Mouse (Mus musculus) induced T-regulatory cell, adult 2 months (primary cell): ENCODE measurements around the gene Comt.

Experiments used
- DNase-seq: peaks from one replicate; pipeline ENCODE4 v3.0.0-alpha.2; 2012; ENCODE audit warnings: low read depth

The Comt gene

DNA sequence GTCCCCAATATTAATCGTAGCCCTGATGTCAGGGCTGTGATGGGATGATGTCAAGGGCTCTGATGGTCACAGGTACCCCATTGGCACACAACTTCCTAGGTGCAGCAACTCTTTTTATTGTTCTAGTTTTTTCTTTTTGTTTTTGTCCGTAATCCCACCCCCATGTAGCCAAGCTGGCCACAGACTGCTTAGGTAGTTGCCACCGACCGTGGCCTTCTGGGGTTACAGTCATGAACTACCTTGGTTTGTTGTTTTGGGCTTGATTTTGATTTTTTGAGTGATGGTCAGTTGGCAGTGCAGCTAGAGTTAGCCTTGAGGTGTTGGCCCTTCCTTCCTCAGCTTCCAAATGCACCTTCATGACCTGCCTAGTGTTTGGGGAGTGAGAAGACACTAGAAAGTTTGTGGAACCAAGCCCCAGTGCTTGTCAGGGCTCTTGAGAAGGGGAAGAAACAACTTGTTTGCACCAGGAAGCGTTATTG is at the start of gene Comt:
Gene Comt, minus strand, starts transcription at position 51 of the 479 bp plus-strand sequence.
- DNase-seq, result no peak

DNA sequence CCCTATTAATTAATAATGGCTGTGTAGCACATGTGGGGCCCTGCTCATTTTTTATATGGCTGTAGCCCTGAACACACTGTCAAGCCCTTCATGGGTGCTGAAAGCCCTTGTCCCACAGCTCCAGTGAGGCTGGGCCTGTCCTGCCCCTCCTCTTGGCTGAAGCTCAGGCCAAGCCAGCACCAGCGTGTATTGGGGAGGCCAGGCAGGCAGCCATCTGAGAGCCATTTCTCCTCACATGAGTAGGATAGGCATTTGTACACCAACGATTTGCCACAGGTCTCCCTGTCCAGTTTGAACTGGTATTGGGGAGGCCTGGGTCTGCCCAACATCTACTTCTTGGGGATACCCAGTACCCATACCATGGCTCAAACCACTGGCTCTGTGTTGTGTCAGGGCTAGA is 47.4 kb upstream of the Comt start:
- DNase-seq, result no peak

DNA sequence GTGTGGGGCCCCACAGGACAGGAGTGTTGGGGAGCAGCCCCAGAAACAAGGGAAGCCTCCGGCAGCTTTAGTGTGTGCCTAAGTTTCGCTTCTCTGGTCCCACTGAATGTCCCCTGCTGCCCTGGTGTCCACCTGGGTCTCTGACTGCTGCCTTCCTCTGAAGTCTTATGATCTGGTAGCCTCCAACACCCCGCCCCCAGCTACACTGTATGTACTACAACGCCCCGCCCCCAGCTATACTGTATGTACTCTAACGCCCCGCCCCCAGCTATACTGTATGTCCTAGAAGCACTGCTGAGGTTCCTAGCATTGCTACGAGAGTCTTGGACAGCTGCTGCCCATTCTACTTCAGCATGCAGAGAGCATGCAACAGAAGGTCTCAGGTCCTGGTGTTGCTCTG is 46.3 kb upstream of the Comt start:
- no peak for DNase-seq

DNA sequence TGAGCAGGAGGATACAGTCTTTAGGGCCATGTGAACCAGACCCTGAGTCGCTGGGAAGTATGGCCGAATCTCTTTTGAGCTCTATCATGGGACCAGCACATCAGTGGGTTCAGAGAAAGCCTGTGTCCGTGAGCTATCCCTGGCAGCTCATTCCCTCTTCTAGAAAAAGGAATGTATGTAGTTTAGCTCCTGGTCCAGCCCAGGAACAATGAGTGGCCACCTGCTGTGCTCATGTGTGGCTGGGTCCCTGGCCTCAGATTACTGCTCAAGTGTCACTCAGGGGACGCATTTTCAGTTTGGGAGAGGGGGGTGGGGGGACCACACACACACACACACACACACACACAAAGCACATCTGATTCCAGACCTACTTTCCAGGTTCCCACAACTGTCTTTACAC is 45.8 kb upstream of the Comt start:
- DNase-seq, result no peak

DNA sequence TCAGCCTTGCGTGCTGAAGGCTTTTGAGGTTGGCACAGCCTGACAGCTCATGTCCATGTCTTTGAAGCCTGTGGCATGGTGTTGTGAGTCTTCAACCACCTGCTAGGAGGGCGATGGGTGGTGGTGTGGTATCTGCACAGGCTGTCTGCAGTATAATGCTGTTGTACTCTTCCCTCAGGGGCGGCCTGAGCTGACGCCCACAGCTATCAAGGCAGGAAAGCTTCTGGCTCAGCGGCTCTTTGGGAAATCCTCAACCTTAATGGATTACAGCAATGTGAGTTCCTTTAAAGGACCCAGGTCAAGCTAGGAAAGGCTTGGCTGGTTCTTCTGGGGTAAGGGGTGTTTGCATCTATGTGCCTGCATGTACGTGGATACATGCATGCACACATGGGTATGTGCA is 45.3 kb upstream of the Comt start:
- DNase-seq, result no peak

DNA sequence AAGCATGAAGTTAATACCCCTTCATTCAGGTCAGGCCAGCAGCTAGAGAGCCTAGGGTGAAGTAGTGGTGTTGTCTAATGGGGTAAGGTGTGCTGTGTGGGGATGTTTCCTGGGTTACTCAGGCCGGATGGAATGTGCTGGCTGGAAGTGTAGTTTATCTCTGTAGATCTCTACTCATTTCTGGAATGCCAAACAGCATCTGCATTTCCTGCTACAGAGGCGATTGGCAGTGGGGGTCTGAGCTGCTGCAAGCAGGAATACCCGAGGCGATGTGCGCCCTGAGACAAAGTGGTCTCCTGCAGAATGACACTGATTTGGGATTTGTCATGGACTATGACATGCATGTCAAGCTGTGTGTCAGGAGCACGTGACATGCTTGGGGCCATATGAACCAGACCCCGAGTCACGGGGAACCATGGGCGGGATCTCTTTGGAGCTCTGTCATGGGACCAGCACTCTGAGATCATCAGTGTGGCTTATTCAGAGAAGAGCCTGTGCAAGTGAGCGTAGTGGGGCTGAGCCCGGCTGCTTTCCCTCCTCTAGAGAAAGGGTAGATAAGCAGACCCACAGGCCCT is 44.8 kb upstream of the Comt start:
- no peak for DNase-seq

DNA sequence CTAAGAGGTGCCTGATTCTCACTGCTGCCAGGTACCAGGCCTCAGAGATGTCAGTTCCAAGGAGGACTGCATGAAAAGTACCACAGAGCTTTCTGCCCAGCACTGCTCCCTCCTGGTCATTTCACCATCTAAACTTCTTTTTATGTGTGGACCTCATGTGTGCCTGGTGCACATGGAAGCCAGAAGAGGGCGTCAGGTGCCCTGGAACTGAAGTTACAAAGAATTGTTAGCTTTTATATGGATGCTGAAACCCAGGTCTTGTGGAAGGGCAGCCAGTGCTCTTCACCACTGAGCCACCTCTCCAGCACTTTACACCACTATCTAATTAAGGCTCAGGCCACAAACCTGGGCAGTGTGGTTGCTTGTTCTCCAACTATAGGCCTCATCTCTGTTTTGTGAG is 44.2 kb upstream of the Comt start:
- DNase-seq, result no peak

DNA sequence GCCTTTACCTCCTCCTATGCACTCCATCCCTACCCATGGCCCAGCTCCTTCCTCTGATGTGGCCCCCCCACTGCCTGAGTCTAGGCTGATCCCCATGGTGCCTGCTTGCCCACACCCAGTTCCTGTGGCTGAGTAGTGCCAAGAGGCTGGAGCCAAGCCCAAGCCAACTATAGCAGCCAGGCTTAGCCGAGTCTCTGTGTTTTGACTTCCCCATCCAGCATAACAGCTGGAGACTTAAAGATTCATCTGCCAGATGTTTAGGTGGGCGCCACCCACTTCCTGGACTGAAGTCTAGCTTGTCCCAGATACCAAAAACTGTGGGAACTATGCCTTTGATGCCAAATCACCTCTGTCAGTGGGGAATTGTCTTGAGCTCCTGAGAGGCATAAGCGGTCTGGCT is 37.6 kb upstream of the Comt start:
- no peak for DNase-seq

DNA sequence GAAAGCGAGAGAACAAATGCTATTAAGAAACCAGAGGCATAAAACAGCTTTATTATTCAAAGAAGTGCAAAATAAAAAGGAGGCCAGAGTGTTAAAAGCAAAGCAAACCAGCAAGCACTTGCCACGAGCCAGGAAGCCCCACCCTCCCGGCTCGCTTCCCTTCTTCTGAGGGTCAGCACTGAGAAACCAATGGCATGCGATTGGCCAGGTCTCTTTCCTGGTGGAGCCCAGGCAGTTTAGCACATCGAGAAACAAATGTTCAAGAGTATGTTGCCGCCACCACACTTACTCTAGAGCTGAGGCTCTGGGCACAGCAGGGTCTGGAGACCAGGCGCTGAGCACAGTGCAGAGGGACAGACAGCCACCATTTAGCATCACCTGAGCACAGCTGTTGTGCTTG is 35.9 kb upstream of the Comt start:
- DNase-seq, result no peak

DNA sequence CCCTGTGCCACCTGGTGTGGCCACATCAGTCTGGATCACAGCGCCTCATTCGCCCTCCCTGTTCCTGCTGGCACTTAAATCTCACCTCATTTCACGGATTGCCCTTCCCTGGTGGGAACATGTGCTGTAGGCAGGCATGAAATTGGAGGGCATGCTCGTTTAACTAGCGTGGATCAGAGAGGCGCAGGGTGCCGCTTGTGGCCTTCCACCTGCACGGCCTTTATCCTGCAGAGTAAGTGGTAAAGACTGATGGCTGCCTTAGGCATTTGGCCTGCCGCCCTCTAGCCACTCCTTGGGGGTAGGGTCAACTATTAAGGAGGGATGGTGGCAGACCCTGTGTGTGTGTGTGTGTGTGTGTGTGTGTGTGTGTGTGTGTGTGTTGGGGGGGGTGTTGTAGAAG is 35.4 kb upstream of the Comt start:
- DNase-seq, result no peak

DNA sequence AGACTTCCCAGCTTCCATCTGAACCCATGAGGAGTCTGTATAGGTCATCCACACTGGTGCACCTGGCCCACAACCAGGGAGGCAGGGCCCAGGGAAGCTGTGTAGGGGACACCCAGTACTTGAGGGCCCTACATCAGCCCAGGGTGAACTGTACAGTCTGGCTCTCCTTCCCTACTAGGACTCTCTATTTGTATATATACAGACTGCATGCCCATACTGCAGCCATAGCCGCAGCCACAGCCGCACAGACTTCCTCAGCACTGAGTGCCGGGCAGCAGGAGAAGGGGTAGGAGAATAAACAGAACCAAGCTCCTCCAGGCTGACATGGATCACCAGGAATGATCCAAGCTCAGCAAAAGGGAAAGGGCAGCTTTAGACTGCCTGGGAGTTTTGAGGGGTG is 34.2 kb upstream of the Comt start:
- DNase-seq, result no peak

DNA sequence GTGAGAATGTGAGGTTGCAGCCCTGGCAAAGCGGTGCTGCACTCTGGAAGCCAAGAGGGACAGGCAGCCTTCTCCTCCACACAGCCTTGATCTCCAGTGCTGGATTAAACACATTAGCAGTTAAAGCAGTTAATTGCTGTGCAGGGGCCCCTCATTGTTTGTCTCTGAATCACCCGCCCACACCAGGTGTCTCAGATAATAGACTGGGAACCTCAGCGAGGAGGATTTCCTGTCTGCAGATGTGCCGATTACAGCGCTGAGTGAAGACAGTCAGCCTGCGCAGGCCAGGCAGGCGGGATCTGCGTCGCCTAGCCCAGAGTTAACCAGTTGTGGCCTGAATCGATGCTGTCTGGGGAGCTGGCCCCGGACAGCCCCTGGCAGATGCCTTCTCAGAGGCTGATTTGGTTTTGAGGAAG is 33.3 kb upstream of the Comt start:
- DNase-seq, result peak; percentile 85

DNA sequence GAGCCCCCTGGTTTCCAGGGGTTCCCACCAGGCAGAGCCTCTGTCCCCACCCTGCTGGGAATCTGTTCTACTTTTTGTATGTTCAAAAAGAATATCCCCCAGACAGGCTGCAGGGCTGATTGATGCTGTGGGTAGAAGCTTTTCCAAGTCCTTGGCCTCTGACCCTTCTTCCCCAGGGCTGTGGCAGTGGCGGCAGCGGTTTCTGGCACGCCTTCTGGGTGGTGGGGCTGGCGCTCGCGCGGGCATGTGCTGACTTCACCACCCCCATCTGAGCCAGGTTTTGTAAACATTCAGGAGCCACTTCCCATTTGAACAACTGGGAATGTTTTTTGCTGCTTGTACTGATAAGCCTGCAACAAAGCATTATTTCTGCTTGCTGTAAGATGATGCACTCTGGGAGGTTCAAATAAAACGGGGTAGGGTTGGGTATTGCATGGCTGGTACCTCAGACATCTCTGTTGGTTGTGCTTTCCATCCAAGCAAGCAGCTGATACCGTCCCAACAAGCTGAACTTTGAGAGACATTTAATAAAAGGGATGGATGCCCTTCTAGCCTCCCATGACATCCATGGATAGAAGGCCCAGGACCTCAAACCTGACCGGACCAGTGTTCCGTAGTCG is 32.8 kb upstream of the Comt start:
- no peak for DNase-seq

DNA sequence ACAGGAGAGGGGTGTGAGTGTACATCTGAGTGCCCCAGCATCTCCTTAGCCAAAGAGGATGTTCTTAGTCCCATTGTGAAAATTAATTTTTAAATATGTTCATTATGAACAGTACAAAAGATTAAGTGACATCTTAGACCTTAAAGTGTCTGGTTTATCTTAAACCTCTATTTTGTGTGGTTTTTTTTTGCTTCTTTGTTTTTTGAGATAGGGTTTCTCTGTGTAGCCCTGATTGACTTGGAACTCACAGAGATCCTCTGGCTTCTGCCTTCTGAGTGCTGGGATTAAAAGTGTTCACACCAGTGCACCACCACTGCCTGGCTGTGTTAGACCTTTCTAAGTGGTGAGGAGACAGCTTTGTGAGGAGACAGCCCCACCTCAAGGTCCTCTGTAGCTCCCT is 32.0 kb upstream of the Comt start:
- no peak for DNase-seq

DNA sequence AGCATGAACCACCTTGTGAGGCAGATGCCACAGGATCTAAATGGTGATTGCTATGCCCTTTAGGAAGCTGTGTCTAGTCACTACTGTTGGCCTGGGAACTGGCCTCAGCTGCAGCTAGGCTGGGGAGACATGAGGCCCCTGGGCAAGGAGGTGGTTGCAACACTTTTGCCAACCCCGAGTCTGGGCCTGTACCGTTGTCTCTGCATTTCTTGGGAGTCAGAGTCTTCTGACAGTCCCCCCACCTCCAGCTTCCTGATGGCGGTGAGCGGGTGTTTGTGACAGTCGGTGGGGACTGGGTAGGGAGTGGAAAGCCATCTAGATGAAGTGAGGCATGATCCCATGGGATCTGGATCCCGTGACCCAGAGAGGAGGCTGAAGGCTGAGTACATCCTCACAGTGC is 28.8 kb upstream of the Comt start:
- no peak for DNase-seq

DNA sequence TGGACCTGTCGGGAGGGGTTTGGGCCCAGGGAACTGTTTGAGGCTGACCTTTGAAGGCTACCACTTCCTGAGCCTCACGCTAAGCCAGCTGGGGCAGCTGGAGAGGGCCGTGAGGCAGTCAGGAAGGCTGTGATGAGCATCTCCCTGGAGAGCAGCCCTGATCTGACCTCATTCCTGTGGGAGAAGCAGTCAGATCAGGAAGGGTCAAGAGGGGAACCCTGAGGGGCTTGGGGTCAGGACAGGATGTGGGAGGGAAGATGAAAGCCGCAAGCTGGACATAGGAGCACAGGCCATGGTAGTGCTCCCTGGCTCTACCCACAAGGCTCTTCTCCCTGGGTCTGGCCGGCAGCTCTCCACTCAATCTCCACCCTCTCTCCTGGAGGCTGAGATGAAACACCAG is 27.2 kb upstream of the Comt start:
- DNase-seq, result no peak

DNA sequence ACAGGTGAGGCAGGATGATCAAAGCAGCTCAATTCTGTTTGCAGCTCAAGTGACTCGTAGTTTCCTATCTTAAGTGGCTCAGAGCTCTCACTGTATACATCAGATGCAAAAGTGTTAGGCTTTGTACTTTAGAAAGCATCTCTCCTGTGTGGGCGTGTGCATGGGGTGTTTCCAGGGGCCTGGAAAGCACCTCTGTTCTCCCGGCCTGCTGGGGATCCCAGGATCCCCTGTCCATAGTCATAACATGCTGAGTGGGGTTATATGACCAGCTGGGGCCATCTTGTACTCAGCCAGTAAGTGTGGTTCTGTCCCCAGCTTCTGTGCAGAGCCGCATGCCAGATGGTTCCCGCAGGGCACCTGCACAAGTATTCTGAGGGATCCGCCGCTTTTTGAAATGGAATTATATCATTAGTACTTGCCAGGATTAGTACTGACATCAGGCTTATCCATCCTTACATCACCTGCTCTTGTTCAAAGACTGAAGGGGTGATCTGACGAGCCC is 25.8 kb upstream of the Comt start:
- DNase-seq, result peak; percentile 30

DNA sequence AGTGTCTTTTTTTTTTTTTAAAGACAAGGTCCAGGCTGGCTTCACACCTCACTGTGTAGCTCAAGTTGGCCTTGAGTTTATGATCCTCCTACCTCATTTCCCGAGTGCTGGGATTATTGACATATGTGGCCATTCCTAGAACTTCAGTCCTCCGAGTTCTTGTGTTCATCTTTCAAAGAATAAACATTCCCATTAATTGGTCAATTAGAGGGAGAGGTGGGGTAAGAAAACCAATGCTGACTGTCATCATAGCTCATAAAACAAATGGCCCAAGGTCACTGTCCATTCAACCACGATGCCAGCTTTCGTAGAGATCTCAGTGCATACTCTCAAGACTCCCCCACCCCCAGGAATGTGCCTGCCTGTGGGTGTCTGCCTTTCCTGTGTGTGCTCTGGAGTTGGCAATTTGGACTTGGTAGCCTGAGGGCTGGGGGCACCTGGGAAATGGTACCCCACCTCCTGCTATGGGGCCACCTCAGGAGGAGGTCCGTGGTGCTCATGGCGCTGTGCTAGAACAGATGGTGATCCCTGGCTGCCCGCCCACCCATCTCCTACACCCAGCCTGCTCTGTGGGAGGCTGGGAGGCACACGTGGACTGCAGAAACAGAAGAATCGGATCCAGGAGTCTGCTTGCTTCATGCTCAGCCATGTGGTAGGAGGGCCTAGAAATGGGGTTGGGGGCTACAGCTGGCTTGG is 25.0 kb upstream of the Comt start:
- DNase-seq, result no peak

DNA sequence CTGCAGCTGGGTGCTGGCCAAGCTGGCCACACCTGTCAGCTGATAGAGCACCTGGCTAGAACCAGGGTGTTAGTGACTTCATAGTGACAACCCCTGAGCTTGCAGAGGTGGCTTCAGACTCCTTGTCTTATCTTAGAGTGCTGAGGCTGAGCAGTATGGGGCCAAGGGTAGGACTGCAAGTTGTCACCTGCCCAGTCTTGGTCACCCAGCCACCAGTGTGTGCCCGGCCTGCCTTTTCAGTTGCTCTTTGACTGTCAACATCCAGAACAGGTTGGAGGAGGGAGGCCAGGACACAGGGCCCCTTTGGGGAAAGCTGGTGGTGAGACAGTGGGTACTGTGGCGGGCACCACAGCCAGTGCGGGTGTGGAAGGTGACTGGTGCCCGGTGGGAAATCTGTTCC is 22.4 kb upstream of the Comt start:
- DNase-seq, result no peak

DNA sequence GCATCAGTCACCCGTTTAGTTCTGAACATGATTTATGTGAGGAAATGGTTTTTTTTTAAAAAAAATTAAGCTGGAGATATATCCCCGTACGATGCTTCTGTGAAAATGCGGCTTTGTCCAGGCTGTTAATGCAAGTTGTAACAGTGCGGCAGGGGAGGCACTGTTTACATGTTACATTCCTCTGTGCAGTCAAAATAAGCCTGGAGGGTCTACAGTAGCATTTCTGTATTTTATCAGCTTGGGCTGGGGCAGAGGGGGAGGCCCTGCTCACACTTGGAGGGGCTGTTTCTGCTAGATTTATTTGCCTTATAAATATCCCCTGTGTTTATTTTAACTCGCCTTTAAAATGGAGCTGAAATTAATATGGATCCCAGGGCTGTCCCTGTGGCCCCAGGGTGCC is 21.5 kb upstream of the Comt start:
- no peak for DNase-seq

DNA sequence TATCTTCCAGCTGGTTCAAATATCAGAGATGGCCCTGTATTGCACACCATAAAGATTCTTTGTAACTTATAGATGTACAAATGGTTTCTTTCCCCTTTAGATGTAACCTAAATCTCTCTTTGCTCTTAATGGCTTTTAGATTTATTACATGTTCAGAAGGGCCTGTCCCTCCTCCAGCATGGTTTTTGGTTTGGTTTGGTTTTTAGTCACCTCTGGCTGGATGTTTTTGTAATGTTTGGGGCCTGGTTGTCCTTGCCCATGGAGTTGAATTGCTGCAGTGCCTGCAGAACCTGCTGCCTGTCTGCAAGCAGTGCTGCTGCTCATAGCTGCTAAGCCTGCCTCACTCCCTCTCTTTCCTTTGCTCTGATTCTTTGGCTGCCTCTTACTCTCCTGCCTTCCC is 20.6 kb upstream of the Comt start:
- DNase-seq, result peak; percentile 38

DNA sequence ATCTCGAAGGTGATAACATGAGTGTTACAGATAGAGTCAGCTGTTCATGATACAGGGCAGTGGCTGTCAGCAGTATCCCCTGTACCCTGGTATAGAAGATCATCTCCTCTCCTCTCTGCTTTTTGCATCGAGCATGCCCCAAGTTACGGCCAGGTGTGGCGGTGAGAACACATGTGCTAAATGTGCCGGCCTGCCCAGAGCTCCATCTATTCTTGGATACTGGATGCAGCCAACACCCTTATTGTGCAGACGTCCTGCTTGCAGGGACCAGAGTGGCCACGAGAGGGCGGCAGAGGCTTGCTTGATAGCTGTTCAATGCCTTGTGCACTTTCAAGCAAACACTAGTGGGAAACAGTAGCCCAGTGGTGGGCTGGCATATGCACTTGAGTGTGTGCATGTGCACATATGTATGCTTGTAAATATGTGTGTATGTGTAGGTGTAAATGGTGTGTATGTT is 16.8 kb upstream of the Comt start:
- peak; percentile 90 for DNase-seq

DNA sequence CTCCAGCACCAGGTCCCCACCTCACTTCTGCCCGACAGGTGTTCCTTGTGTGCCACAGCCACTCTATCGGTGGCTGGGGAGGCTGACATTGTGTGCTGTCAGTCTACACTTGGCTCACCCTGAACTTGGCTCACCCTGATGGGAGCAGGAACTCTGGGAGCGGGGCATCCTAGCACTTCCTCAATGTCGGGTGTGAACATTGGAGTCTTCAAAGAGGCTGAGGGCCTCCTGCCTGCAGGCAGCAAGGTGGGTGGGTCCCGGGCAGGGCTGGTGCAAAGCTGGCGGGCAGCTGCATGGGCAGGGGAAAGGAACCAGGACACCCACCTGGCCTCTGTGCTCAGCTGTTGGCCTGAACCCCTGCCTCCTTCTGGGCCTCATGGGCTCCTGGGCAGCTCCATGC is 9.5 kb upstream of the Comt start:
- no peak for DNase-seq
